Mouse (Mus musculus) splenic B cell, adult 2 months (primary cell): ENCODE data around the gene Snrpg.

ENCODE experiments used
- DNase-seq: peaks from one replicate; pipeline ENCODE4 v3.0.0-alpha.2; 2011; ENCODE audit warnings: low read depth, low spot score
- H3K27me3 ChIP-seq: 2 replicates; pipeline ENCODE4 v1.6.1; 2012; ENCODE audit warnings: mild to moderate bottlenecking, low read length, moderate library complexity, mixed read lengths; ENCODE audit not compliant: control insufficient read depth, poor library complexity, insufficient read depth, severe bottlenecking
- H3K36me3 ChIP-seq: 2 replicates; pipeline ENCODE4 v1.6.1; 2012; ENCODE audit warnings: mild to moderate bottlenecking, low read length, moderate library complexity, mixed read lengths; ENCODE audit not compliant: control insufficient read depth, poor library complexity, insufficient read depth, severe bottlenecking

The Snrpg gene

DNA sequence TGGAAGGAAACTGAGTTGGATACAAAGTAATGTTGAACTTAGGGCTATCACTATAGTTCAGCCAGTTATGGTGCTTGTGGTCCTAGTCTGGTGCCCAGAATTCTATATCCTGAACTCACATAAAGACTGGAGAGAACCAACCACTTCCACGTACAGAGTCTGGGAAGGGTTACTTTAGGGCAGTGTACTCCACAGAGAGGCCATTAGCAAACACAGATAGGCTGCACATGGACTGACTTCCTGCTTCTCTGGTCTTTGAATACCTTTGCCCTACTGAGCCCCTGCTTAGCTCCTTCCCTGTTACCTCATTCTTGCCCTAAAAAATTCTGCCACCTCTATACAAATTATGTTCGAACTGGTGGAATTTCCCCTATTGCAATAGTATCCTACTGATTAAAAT, 28.9 kb downstream of the Snrpg start:
- Histone ChIP-seq H3K36me3 (no peaks in the 10 kb centered on the region), H3K27me3 (no peaks in the 10 kb centered on the region)
- DNase-seq = no peak

DNA sequence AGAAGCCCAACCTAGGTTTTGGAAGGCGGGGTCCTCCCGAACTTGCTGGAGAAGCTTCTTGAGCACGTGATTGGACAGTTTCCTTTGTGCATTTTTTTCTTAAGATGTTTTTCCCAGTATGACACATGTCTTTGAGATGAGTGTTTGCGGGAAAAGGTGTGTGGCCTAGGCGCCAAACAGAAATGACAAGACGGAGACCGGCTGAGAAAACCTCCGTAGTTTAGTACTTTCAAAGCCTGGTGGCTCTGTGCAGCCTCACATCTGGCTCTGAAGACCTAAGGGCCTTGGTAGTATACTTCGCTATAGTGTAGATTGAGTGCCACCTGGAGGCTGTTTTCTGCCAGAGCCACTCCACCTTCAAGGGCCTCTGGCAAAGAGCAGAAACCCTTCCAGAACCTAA, 29.9 kb downstream of the Snrpg start:
- DNase-seq = peak; percentile 89
- H3K36me3 ChIP-seq = no peaks in the 10 kb centered on the region
- no peaks in the 10 kb centered on the region for H3K27me3 ChIP-seq

DNA sequence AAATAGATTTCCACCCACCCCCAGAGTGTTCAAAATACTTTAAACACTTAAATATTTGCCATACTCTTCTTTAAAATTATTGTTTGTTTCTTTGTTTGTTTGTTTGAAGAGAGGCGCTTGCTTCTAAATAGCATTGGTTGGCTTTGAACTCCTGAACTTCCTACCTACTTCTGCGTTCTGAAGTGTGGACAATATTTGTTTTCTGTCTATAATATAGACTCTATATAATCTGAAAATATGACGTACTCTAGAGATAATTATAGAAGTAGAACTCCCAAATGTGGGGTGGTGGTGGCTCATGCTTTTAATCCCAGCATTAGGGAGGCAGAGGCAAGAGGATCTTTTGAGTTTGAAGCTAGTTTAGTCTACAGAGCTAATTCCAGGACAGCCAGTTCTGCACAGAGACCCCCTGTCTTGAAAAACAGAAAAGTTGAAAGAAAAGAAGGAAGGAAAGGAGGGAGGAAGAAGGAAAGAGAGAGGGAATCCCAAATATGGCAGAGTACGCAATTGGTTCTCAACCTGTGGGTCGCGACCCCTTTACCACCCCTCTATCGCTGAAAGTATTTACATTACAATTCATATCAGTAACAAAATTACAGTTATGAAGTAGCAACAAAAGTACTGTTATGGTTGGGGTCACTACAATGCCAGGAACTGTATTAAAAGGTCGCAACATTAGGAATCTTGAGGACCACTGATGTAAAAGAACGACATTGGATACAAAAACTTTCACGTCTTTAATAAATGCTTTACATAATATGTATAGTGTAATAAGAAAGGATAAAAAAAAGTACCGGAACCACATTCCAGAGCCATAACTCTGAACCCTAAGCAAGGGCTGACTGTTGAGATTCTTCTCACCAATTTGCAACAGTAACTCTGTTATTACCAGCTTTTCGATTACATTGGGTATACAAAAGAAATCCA, 31.8 kb downstream of the Snrpg start:
- no peaks in the 10 kb centered on the region for H3K36me3 ChIP-seq
- no peaks in the 10 kb centered on the region for H3K27me3 ChIP-seq
- no peak for DNase-seq

DNA sequence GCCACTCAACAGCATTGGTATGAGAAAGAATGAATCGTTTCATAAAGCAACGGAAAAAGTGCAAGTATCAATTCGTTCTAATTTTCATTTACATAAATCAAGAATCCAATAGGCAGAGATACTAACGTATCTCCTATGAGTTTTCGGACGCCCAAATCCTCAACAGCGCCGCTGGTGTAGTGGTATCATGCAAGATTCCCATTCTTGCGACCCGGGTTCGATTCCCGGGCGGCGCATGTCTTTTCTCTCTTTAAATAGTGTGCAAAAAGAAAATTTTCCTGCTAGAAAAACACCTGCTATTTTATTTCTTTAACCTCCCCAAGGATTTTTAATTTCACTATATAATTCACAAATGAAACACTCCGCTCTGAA, 32.6 kb downstream of the Snrpg start:
- Histone ChIP-seq H3K36me3 (no peaks in the 10 kb centered on the region), H3K27me3 (no peaks in the 10 kb centered on the region)
- peak; percentile 87 for DNase-seq

DNA sequence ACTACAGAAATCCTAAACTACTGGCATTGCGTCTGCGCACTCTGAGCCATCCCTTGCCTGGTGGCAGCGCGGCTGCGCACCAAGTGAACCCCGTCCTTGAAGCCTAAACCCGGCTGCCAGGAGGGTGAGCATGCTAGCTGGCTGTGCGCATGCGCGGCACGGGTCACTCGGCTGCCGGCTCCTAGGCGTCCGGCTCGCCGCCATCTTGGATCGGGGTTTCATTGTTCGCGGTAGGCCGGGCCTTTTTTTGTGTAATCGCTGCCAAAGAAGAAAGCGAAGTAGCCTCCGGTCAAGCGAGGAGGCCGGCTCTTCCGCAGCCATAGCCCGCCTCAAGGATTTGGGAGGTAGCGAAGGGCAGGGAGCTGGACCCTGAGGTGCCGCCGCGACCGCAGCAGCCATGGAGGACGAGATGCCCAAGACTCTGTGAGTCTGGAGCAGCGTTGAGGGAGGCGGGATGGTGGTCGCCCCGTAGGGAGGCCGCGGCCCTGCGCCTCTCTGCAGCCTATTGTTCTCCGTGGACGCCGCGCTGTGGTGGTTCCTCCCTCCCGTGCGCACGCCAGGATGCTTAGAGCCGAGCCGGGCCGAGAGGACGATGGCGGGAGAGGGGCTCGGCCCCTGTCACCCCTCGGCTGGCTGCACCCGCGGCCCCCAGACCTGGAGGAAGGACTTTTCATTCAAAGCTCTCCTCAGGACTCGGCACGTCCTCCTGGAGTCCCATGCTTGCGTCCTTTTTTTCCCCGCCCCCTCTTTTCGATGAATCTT, 33.2 kb downstream of the Snrpg start, which contains the start of gene Tia1:
Tia1 (plus strand) TSS at position 120 of the 762 bp plus-strand sequence.
- peak; percentile 98 for DNase-seq
- Histone ChIP-seq H3K36me3 (no peaks in the 10 kb centered on the region), H3K27me3 (no peaks in the 10 kb centered on the region)

DNA sequence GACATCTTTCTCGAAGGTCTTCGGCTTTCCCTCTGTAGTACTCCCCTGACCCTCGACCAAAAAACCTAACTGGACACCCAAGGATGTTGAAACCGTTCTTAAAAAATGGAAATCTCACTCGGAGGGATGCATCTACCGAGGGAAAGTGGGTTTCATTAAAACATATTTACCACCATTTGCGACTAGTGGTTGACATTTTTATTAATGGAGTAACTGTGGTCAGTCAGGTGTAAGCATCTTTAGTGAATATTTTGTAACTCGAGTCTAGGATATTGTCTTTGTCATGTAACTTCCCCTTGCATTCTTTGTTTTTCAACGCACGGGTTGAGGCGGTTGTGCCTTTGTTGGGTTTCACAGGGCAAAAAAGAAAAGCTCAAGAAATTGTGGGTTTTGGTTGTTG, 33.9 kb downstream of the Snrpg start:
- no peaks in the 10 kb centered on the region for H3K36me3 ChIP-seq
- DNase-seq = peak; percentile 25
- no peaks in the 10 kb centered on the region for H3K27me3 ChIP-seq

DNA sequence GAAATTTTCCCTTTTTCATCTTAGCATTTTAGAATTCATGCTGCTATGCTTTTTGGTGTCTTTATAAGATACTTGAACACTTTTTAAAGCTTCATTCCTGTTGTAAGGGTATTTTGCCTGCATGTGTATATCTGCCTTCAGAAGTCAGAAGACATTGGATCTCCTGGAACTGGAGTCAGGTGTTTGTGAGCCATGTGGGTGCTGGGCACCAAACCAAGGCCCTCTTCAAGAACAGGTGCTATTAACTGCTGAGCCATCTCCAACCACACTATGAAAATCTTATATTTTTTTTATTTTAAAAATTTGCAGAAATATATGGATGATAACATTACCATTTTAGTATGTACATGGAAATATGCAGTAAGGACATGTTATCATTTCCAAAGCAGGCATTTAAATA, 35.2 kb downstream of the Snrpg start:
- H3K27me3 ChIP-seq = no peaks in the 10 kb centered on the region
- H3K36me3 ChIP-seq = no peaks in the 10 kb centered on the region
- DNase-seq = no peak

DNA sequence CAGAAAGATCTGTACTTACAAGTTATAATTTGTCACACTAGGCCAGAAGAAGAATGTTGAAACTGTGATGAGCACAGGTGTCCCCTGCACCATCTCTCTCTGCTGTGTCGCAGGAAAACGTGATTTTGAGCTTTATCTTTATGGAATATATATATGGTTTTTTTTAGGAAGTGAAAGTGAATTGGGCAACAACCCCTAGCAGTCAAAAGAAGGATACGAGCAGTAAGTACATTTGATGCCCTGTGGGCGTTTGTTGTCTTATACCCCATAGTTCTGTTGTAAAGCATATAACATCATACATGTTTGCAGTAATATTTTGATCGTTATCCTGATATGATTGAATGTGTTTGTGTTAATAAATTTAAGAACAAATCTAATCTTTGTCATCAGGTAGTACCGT, 47.6 kb downstream of the Snrpg start:
- Histone ChIP-seq H3K27me3 (no peaks in the 10 kb centered on the region), H3K36me3 (peaks cover 14% of the 10 kb centered on the region)
- peak; percentile 21 for DNase-seq

DNA sequence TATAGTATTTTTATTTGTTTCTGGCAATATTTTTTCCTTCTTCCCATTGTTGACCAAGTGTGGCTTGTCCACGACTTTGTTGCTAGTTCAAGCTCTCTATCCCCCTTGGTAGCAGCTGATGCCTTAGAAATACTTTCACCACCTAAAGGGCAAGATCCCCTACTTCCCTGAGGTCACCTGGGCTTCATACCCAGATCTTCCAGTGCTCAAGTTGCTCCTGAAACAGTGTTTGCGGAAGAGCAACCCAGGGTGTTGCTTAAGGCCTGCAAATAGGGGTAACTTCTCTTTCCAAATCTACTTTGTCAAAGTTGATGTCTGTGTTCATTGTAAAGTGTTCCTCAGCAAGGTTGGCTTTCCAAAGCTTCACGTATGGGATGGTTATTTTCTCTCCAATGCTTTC, 48.1 kb downstream of the Snrpg start:
- H3K36me3 ChIP-seq = peaks cover 14% of the 10 kb centered on the region
- DNase-seq = no peak

DNA sequence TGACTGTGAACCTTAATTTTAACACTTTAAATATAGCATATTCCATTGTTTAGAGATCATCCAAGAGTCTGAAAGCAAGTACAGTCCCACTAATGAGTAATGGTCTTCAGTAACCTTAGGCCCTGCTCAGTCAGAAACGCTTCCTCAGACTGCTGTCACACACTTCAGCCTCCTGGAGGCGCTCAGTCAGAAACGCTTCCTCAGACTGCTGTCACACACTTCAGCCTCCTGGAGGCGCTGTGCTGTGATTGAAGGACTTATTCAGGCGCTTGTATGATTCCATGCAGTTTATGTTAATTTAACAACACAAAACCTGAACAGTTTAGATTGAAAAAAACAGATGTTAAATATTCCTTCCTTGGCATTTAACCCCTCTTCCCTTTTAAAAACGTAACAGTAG, 49.4 kb downstream of the Snrpg start:
- no peaks in the 10 kb centered on the region for H3K27me3 ChIP-seq
- DNase-seq = peak; percentile 61
- peaks cover 16% of the 10 kb centered on the region for H3K36me3 ChIP-seq

More for the DNA sequence above, 48.1 kb downstream of the Snrpg start:
- H3K27me3 ChIP-seq = no peaks in the 10 kb centered on the region

DNA sequence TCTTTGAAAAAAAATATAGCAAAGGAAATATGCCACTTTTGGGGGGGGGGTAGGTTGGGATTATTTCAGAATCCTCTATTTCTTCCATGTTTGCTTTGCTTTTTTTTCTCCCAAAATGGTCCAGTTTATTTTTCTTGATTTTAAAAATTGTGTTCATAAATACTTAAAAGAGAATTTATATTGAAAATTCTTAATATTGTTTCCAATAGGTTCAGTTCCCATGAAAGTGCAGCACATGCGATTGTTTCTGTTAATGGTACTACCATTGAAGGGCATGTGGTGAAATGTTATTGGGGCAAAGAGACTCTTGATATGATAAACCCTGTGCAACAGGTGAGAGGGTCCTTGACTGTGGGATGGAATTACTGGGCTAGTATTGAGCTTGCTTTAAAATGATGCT, 55.3 kb downstream of the Snrpg start, which contains the start of gene Gm44790:
Gm44790 (plus strand) TSS at position 301 of the 400 bp plus-strand sequence.
- no peak for DNase-seq
- H3K36me3 ChIP-seq = peaks cover 14% of the 10 kb centered on the region
- no peaks in the 10 kb centered on the region for H3K27me3 ChIP-seq
